Mouse (Mus musculus) regulatory T cell (primary cell): ENCODE data around the gene Prickle2.

Experiments
- in situ Hi-C: fragments of 300-600 bp; cut with MboI, MseI; formaldehyde crosslinking; loops from one replicate; pipeline ENCODE4 v1.15.1; 2025; ENCODE audit warnings: high pct_unique_total_duplicates

Prickle2 gene

DNA sequence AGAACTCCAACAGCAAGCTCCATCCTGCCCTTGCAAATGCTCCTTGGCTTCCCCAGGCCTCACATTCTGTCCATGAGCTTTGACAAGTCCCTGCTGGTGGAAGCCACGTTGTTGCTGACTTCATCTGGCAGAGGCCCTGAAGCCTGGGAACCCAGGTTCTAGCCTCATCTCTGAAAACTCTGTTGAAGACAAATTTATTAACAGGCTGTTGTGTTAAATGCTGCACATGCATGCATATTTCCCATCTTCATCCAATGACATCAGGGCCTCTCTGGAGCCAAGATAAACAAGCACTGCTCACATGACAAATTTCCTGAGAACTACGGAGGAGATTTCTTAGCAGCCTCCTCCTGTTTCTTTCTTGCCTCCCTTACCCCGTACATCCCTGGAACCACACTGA lies 259.3 kb downstream of the Prickle2 start:
- in situ Hi-C loops, result no loop called here

GRCm38 (mm10) chr6:92441205-92441604 lies 264.8 kb downstream of the Prickle2 start:
- in situ Hi-C loops, result no loop called here

GRCm38 (mm10) chr6:92440251-92440650 lies 265.7 kb downstream of the Prickle2 start:
- in situ Hi-C loops, result no loop called here

- in situ Hi-C loops, result no loop called here
These were observed 273.8 kb downstream of the Prickle2 start for GRCm38 (mm10) chr6:92432146-92432545.

DNA sequence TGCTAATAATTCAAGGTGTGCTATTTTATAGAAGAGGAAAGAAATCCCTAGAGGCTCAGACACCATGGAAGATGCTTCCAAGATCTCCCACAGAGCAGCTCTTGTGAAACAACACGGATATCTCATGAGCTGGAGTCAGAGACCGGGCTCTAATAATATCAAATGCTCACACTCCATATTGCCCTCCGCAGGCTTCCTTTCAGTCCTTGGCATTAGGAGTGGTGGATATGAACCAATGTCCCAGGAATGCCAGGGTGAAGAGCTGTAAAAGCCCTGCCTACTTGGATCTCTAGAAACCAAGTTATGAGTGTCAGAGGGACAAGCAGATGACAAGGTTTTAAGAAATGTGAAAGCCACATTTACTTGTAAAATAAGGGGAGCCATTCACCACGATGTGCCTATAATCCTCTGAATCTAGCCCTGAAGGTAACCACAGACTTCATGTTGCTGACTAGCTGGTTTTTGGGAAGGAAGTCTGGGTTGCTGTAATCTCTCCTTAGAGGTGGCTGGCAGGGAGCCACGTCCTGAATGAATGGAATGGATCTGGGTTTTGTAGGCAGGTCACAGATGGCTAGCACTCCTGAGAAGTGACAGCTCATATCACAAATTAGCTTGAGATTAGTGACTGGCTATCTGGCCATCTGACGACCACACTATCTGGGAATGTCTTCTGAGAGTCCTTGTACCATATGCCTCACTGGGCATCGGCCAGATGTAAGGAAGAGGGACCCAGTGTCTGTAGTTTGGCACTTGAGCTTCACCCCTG lies 278.4 kb downstream of the Prickle2 start:
- in situ Hi-C loops, result no loop called here

GRCm38 (mm10) chr6:92425901-92426300 lies 280.1 kb downstream of the Prickle2 start:
- in situ Hi-C loops, result no loop called here

DNA sequence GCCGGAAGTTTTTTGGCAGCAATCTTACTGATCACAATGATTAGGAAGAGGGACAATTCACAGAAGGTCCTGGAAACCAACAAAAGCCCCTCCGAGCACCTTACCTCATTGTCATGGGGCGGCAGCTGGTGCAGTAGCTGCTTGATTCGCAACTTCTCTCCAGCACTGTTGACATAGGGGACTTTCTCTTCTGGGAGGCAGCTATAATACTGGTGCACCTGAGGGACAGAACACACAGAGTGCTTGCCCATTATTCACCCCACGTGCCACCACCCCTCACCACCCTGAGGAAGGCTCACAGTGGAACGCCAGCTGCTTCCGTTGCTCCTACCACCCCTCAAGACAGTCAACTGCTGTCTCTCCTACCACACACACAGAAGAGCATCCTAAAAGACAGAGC lies 280.5 kb downstream of the Prickle2 start:
- in situ Hi-C loops, result no loop called here

DNA sequence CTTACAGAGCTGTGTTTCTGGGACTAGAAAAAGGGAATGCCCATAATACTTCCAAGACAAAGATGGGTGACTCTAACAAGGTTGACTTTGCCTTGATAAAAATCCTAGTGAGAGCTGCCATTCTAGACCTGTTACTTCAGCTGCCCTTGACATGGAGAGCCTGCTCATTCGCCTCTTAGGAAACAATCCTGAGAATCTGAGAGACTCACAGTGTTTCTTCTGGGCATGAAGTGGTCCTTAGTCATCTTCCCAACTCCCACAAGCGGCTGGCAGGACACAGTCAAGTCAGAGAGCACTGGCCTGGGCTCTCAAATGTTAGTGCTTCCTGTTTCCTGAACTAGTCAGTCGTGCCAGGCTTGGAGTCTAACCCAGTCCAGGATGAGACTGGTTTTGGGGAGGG lies 281.0 kb downstream of the Prickle2 start:
- in situ Hi-C loops, result no loop called here

DNA sequence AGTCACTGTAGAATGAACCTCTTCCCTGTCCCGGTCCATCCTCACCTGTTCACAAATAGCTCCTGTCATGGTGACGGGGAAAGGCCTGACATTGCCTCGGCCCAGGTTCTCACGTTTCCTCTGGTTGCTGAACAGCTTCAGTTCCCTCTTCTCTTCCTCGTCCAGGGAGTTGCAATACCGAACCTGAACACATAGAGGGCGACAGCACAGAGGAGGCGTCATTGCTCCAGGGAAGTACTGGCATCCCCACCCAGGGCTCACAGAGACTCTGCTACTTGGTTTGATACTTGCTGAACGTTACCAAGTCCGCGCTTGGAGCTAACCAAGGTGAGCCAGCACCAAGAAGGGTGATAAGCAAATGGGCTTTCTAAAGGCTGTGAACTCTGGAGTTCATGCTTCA lies 283.7 kb downstream of the Prickle2 start:
- in situ Hi-C loops, result no loop called here

DNA sequence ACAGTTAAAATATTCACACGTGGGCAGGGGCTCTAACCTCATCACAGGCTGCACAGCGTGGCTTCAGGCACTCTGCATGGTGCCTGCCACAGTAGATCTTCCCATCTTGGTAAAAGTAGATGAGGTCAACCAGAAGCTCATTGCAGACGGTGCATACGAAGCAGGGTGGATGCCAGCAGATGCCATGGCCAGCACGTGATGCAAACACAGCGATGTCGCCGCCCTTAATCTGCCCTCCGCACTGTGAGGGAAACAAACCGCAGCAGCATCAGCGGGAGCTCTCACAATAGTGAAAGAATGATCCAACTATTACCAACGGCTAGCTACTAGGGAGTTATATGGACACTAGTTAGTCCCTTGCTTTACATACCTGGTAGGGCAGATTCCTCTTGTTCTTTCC lies 285.8 kb downstream of the Prickle2 start:
- in situ Hi-C loops, result no loop called here

DNA sequence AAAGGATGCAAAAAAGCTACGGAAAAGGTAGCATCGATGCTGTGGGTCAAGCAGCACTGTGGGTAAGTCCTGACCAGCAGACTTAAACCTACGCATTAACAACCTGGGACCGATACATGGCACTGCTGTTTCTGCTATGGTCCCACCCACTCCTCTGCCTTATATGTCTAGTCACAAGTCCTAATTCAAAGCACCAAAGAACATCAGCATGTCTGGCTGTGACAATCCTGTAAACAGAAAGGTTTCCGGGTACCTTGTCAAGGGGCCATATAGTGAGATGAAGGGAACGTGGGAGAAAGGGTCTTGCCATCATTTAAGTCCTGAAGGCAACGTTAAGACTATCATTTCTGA lies 290.6 kb downstream of the Prickle2 start:
- in situ Hi-C loops, result no loop called here

GRCm38 (mm10) chr6:92414478-92415404 lies 291.2 kb downstream of the Prickle2 start:
- in situ Hi-C loops, result no loop called here

GRCm38 (mm10) chr6:92413982-92414381 lies 292.0 kb downstream of the Prickle2 start:
- in situ Hi-C loops, result no loop called here

DNA sequence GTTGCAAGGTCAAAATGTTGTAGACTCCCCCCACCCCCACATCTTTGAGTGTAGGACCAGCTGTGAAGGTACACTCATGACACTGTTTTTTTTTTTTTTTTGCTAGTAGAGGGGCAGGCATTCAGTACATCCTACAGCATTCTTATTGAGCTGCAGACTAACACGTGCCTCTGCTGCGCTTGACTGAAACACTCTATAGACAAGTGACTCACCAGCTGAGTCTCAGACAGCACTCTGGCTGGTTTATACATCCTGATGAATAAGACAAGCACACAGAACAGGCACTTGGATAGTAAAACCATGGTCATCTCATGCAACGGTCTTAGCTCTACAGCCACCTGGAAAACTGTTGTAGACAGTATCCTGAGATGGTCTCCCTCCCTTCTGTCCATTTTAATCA lies 296.2 kb downstream of the Prickle2 start:
- in situ Hi-C loops, result no loop called here

- in situ Hi-C loops, result no loop called here
These were observed 298.7 kb downstream of the Prickle2 start for GRCm38 (mm10) chr6:92407259-92407658.

GRCm38 (mm10) chr6:92405571-92405970 lies 300.4 kb downstream of the Prickle2 start:
- in situ Hi-C loops, result no loop called here

- in situ Hi-C loops, result no loop called here
These were observed 308.1 kb downstream of the Prickle2 start for GRCm38 (mm10) chr6:92397876-92398275.

DNA sequence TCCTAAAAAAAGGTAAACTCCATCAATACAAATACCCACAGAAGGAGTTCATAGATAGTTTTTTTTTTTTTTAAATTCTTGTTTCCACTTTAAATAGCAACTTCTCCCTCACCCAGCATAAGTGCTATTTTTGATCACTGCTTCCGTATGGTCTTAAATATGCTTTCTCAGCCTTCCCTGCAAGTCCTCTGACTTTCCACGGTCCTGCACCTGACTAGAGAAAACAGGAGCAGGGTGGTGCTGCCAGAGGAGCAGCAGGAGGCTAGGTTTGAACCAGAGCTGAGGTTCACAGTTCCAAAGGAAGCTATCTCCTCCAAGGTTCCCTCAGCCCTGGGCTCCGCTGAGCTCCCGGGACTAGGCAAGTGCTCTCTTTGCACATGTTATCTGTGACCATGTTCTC lies 310.4 kb downstream of the Prickle2 start:
- in situ Hi-C loops, result no loop called here

GRCm38 (mm10) chr6:92395143-92395542 lies 310.8 kb downstream of the Prickle2 start:
- in situ Hi-C loops, result no loop called here

GRCm38 (mm10) chr6:92394628-92395027 lies 311.3 kb downstream of the Prickle2 start:
- in situ Hi-C loops, result no loop called here

GRCm38 (mm10) chr6:92390321-92390720 lies 315.6 kb downstream of the Prickle2 start:
- in situ Hi-C loops, result no loop called here

DNA sequence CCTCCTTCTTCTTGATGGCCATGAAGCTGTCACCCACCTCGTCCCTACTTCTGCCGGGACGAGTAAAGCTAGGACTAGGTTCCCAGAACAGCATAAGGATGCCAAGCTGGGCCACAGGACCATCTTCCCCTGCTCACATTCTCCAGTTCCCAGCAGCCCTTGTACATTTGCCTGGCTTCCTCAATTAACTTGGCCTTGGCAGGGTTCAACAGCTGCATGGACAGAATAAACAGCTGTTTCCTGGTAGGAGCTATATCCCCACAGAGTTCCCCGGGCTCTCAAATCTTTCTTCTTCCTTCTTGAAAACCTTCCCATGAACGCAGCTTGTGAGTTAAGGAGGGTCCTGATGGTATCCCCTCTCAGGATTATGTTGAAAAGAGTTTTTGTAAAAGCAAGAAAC lies 317.3 kb downstream of the Prickle2 start:
- in situ Hi-C loops, result no loop called here
